Mouse (Mus musculus) myocyte (in vitro differentiated cells): ENCODE results near the gene Gkap1. TPM values are rescaled to one million over a fixed set of nuclear protein-coding genes. Genes with fewer than 3 reads are reported as not detected.

Source experiments
- H3K27me3 ChIP-seq: one replicate; pipeline ENCODE4 v1.6.1; 2011; ENCODE audit not compliant: control insufficient read depth, insufficient read depth, insufficient read length
- H3K36me3 ChIP-seq: one replicate; pipeline ENCODE4 v1.6.1; 2011; ENCODE audit not compliant: control insufficient read depth, insufficient read depth
- H3K4me2 ChIP-seq: one replicate; pipeline ENCODE4 v1.6.1; 2011; ENCODE audit warnings: low read depth, control low read depth
- H3K4me3 ChIP-seq: one replicate; pipeline ENCODE4 v1.5.1; 2011; ENCODE audit warnings: mild to moderate bottlenecking, control low read depth, moderate library complexity
- H3K79me2 ChIP-seq: one replicate; pipeline ENCODE4 v1.6.1; 2011; ENCODE audit not compliant: control insufficient read depth, insufficient read depth
- H3ac ChIP-seq: one replicate; pipeline ENCODE4 v1.6.1; 2011; ENCODE audit not compliant: control insufficient read depth, insufficient read length
- CEBPB ChIP-seq: IDR thresholded peaks from 2 replicates; pipeline ENCODE4 v1.6.1; 2011; ENCODE audit warnings: mild to moderate bottlenecking, moderate library complexity; ENCODE audit not compliant: poor library complexity, insufficient read depth, severe bottlenecking
- E2F4 ChIP-seq: IDR thresholded peaks from one replicate; pipeline ENCODE4 v1.6.1; 2011; ENCODE audit warnings: mild to moderate bottlenecking, control low read depth, moderate library complexity; ENCODE audit not compliant: insufficient read depth
- MAX ChIP-seq: IDR thresholded peaks from one replicate; pipeline ENCODE4 v1.6.1; 2011; ENCODE audit warnings: low read depth, mild to moderate bottlenecking, control low read depth
- MYOD1 ChIP-seq, 3 experiments: IDR thresholded peaks; one replicate each; pipeline ENCODE4 v1.6.1; 2011; ENCODE audit warnings: control low read depth in 2 of 3, low read depth in 2 of 3, mild to moderate bottlenecking in 2 of 3, moderate library complexity in 1 of 3; ENCODE audit not compliant: insufficient read length in 2 of 3, control insufficient read depth in 1 of 3
- MYOG ChIP-seq, 3 experiments: IDR thresholded peaks; one replicate each; pipeline ENCODE4 v1.6.1; 2011; ENCODE audit warnings: control low read depth in 2 of 3, low read depth in 2 of 3, mild to moderate bottlenecking in 2 of 3; ENCODE audit not compliant: insufficient read length in 2 of 3, control insufficient read depth in 1 of 3, insufficient read depth in 1 of 3
- POLR2A ChIP-seq: IDR thresholded peaks from one replicate; pipeline ENCODE4 v1.6.1; 2011; ENCODE audit warnings: low read depth, mild to moderate bottlenecking, control low read depth, moderate library complexity; ENCODE audit not compliant: insufficient read length
- POLR2AphosphoS2 ChIP-seq: IDR thresholded peaks from one replicate; pipeline ENCODE4 v1.6.1; 2011; ENCODE audit warnings: low read depth, control low read depth; ENCODE audit not compliant: insufficient read length
- REST ChIP-seq: IDR thresholded peaks from one replicate; pipeline ENCODE4 v1.6.1; 2011; ENCODE audit warnings: mild to moderate bottlenecking, control low read depth, moderate library complexity; ENCODE audit not compliant: insufficient read depth, insufficient read length
- SRF ChIP-seq: IDR thresholded peaks from one replicate; pipeline ENCODE4 v1.6.1; 2011; ENCODE audit warnings: low read depth; ENCODE audit not compliant: control insufficient read depth, insufficient read length
- TCF12 ChIP-seq: IDR thresholded peaks from one replicate; pipeline ENCODE4 v1.6.1; 2011; ENCODE audit warnings: mild to moderate bottlenecking, control low read depth; ENCODE audit not compliant: poor library complexity, insufficient read depth, severe bottlenecking
- TCF3 ChIP-seq: IDR thresholded peaks from one replicate; pipeline ENCODE4 v1.6.1; 2011; ENCODE audit warnings: low read depth, control low read depth; ENCODE audit not compliant: insufficient read length
- USF1 ChIP-seq: IDR thresholded peaks from one replicate; pipeline ENCODE4 v1.6.1; 2011; ENCODE audit warnings: low read depth, mild to moderate bottlenecking, control low read depth, moderate library complexity
- polyA plus RNA-seq: library from polyadenylated mRNA; unstranded; fragments of >200 nt; fragmentation: generic; extraction: Trizol; gene quantifications from one replicate; pipeline ENCODE4 v1.2.1, GENCODE M21; 2012; ENCODE audit warnings: missing spikeins

Gkap1 gene
- polyA plus RNA-seq, 1 experiment, result 12.2 TPM

- Histone ChIP-seq H3K27me3 (no peaks in the 10 kb centered on the region), H3ac (no peak overlapping the region), H3K79me2 (no peaks in the 10 kb centered on the region), H3K4me3 (no peak overlapping the region), H3K36me3 (no peaks in the 10 kb centered on the region), H3K4me2 (no peak overlapping the region)
- no peak for TF ChIP-seq MYOG (IDR thresholded peaks at IDR 0.05; ENCODE audit: control insufficient read depth in 1 of 3, insufficient read depth in 1 of 3, insufficient read length in 2 of 3, low read depth in 2 of 3)
Observed at GRCm38 (mm10) chr13:58236536-58236935, 39.0 kb downstream of the Gkap1 start.

GRCm38 (mm10) chr13:58232611-58233010, 42.9 kb downstream of the Gkap1 start:
- Histone ChIP-seq H3ac (no peak overlapping the region), H3K4me2 (no peak overlapping the region), H3K4me3 (no peak overlapping the region), H3K36me3 (no peaks in the 10 kb centered on the region), H3K27me3 (no peaks in the 10 kb centered on the region), H3K79me2 (no peaks in the 10 kb centered on the region)
- TF ChIP-seq MAX (no peak), TCF12 (no peak), MYOD1 (IDR thresholded peaks at IDR 0.05; ENCODE audit: control insufficient read depth in 1 of 3, insufficient read length in 2 of 3, low read depth in 2 of 3) (no peak), SRF (no peak), POLR2AphosphoS2 (no peak), REST (no peak), E2F4 (no peak), CEBPB (no peak), POLR2A (no peak), USF1 (no peak), TCF3 (no peak), MYOG (IDR thresholded peaks at IDR 0.05; ENCODE audit: control insufficient read depth in 1 of 3, insufficient read depth in 1 of 3, insufficient read length in 2 of 3, low read depth in 2 of 3) (no peak)

- TF ChIP-seq MYOD1 (IDR thresholded peaks at IDR 0.05; ENCODE audit: control insufficient read depth in 1 of 3, insufficient read length in 2 of 3, low read depth in 2 of 3) (no peak), TCF3 (no peak), USF1 (no peak), E2F4 (no peak), CEBPB (no peak)
- Histone ChIP-seq H3K36me3 (no peaks in the 10 kb centered on the region), H3K27me3 (no peaks in the 10 kb centered on the region), H3K4me3 (no peak overlapping the region), H3K79me2 (no peaks in the 10 kb centered on the region), H3K4me2 (no peak overlapping the region), H3ac (no peak overlapping the region)
Observed at GRCm38 (mm10) chr13:58232070-58232469, 43.4 kb downstream of the Gkap1 start.

- Histone ChIP-seq H3ac (no peak overlapping the region), H3K79me2 (no peaks in the 10 kb centered on the region), H3K4me3 (no peak overlapping the region), H3K4me2 (no peak overlapping the region), H3K36me3 (no peaks in the 10 kb centered on the region), H3K27me3 (no peaks in the 10 kb centered on the region)
- TF ChIP-seq MYOG (IDR thresholded peaks at IDR 0.05; ENCODE audit: control insufficient read depth in 1 of 3, insufficient read depth in 1 of 3, insufficient read length in 2 of 3, low read depth in 2 of 3) (no peak), TCF12 (no peak), TCF3 (no peak), POLR2A (no peak)
Observed at GRCm38 (mm10) chr13:58228624-58229023, 46.9 kb downstream of the Gkap1 start.

GRCm38 (mm10) chr13:58225694-58226093, 49.8 kb downstream of the Gkap1 start:
- no peaks in the 10 kb centered on the region for H3K27me3 ChIP-seq

More at GRCm38 (mm10) chr13:58225694-58226093, 49.8 kb downstream of the Gkap1 start:
- TF ChIP-seq TCF12 (no peak), TCF3 (no peak), MAX (no peak), SRF (no peak), USF1 (no peak), MYOG (IDR thresholded peaks at IDR 0.05; ENCODE audit: control insufficient read depth in 1 of 3, insufficient read depth in 1 of 3, insufficient read length in 2 of 3, low read depth in 2 of 3) (no peak), REST (no peak), POLR2A (no peak), E2F4 (no peak), MYOD1 (IDR thresholded peaks at IDR 0.05; ENCODE audit: control insufficient read depth in 1 of 3, insufficient read length in 2 of 3, low read depth in 2 of 3) (no peak), CEBPB (no peak), POLR2AphosphoS2 (no peak)
- H3K4me3 ChIP-seq, result no peak overlapping the region
- H3K36me3 ChIP-seq, result no peaks in the 10 kb centered on the region
- H3ac ChIP-seq, result no peak overlapping the region
- H3K4me2 ChIP-seq, result no peak overlapping the region
- H3K79me2 ChIP-seq, result no peaks in the 10 kb centered on the region
